Mouse (Mus musculus) heart, postnatal 0 days (tissue): ENCODE data around the gene Ppp2r5e.

Source experiments
- CTCF ChIP-seq: IDR thresholded peaks from 2 replicates; pipeline ENCODE4 v1.5.1; 2016; ENCODE audit warnings: antibody characterized with exemption, control low read depth, low read depth
- EP300 ChIP-seq: IDR thresholded peaks from 2 replicates; pipeline ENCODE4 v1.6.1; 2016; ENCODE audit warnings: antibody characterized with exemption, low read depth

DNA sequence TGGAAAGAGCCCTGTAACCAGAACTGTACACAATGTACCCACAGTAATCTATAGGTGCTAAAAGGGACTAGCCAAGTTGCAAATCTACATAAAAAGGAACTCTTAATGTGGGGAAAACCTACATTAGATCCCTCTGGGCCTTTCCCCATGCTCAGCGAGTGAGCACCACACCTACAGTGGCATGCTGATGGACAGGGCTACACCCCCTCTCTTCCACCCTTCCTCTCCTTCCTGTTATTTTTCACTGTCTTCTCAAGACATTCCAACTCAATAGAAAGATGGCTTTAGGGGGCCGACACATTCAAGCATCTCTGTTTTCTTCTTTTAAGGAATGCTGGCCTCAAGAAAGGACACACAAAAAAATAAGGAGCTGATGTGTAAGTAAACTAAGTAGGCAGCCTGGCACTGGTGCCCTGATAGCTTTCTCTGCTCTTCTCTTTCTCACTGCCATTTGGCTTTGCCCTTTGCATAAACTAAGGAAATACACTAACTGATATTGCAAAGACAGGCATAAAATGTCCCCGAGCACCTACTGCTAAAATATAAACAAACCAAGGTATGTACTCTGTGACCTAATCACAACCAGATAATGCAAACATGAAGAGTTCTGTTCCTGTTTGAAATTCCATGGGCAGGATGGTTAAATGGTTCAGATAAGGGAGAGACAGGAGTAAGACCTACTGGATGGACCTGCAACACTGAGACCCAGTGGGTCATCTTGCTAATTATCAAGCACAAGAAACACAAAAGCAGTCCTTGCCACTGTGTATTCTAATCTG is 103.3 kb downstream of the Ppp2r5e start:
- TF ChIP-seq CTCF (no peak), EP300 (no peak)
